Mouse (Mus musculus): ENCODE measurements around the gene Tctn3.
A peak's percentile ranks its signal among the peaks of the same experiment; 100 is the strongest.

Tctn3 gene

GRCm38 (mm10) chr19:40555136-40555535 lies 56.9 kb downstream of the Tctn3 start:
- DNase-seq (ENCODE audit: low spot score in 2 of 2): no peak

- no peak for DNase-seq (ENCODE audit: low spot score in 2 of 2)
Observed at GRCm38 (mm10) chr19:40554343-40554742, 57.7 kb downstream of the Tctn3 start.

GRCm38 (mm10) chr19:40553849-40554248 lies 58.2 kb downstream of the Tctn3 start:
- DNase-seq (ENCODE audit: low spot score in 2 of 2): peak in 1 of 2 experiments; percentile 16

GRCm38 (mm10) chr19:40553014-40553789 lies 58.8 kb downstream of the Tctn3 start:
- DNase-seq (ENCODE audit: low spot score in 2 of 2): no peak

GRCm38 (mm10) chr19:40549516-40550135 lies 62.4 kb downstream of the Tctn3 start:
- DNase-seq (ENCODE audit: low spot score in 2 of 2): no peak

GRCm38 (mm10) chr19:40548796-40549515 lies 63.1 kb downstream of the Tctn3 start:
- no peak for DNase-seq (ENCODE audit: low spot score in 2 of 2)

GRCm38 (mm10) chr19:40548386-40548785 lies 63.6 kb downstream of the Tctn3 start:
- DNase-seq (ENCODE audit: low spot score in 2 of 2): no peak

Data from right cerebral cortex, adult 2 months (tissue).